Mouse (Mus musculus) forebrain, embryonic 10.5 days (tissue): ENCODE measurements around the gene Smim27. TPM values are rescaled to one million over a fixed set of nuclear protein-coding genes. Genes with fewer than 3 reads are reported as not detected.

Experiments
- DNase-seq: peaks from one replicate; pipeline ENCODE4 v3.0.0-alpha.2; 2017; ENCODE audit warnings: low spot score; ENCODE audit errors: extremely low spot score
- H3K27ac ChIP-seq: fragments of 300-500 bp; sonication (generic); 2 replicates; pipeline ENCODE4 v1.5.1; 2016; ENCODE audit warnings: mild to moderate bottlenecking
- H3K27me3 ChIP-seq: fragments of 300-500 bp; sonication (generic); 2 replicates; pipeline ENCODE4 v1.6.1; 2016; ENCODE audit warnings: mild to moderate bottlenecking; ENCODE audit not compliant: poor library complexity, severe bottlenecking
- H3K36me3 ChIP-seq: fragments of 300-500 bp; sonication (generic); replicated peaks from 2 replicates; pipeline ENCODE4 v1.6.1; 2016; ENCODE audit warnings: mild to moderate bottlenecking, moderate library complexity
- H3K4me1 ChIP-seq: fragments of 300-500 bp; sonication (generic); 2 replicates; pipeline ENCODE4 v1.6.1; 2016
- H3K4me3 ChIP-seq: fragments of 300-500 bp; sonication (generic); 2 replicates; pipeline ENCODE4 v1.5.1; 2016; ENCODE audit warnings: mild to moderate bottlenecking, moderate library complexity
- H3K9me3 ChIP-seq: fragments of 300-500 bp; sonication (generic); 2 replicates; pipeline ENCODE4 v1.6.1; 2016; ENCODE audit warnings: mild to moderate bottlenecking, moderate library complexity
- WGBS: fragments of 180-500 bp; shearing (Covaris S2); methylation state at CpG from one replicate; pipeline ENCODE4 v1.1.7; 2016; 5-methylcytosine and 5-hydroxymethylcytosine counted together
- polyA plus RNA-seq: library from polyadenylated mRNA; unstranded; fragments of >200 nt; fragmentation: Nextera tagmentation; extraction: Ambion mirVana; gene quantifications from 2 replicates; pipeline ENCODE4 v1.2.1, GENCODE M21; 2016

The Smim27 gene
- polyA plus RNA-seq, 1 experiment from 2014 or later: 26.4 TPM

GRCm38 (mm10) chr4:40313026-40313425, 43.6 kb downstream of the Smim27 start:
- no peak for DNase-seq
- H3K27me3 ChIP-seq: no peaks in the 10 kb centered on the region
- H3K4me3 ChIP-seq: no peak overlapping the region
- H3K4me1 ChIP-seq: no peaks in the 10 kb centered on the region
- H3K36me3 ChIP-seq: no peaks in the 10 kb centered on the region
- H3K27ac ChIP-seq: no peak overlapping the region
- 86% methylated on average over 6 of the region's 6 CpGs for WGBS
- no peaks in the 10 kb centered on the region for H3K9me3 ChIP-seq

GRCm38 (mm10) chr4:40317404-40317803, 48.0 kb downstream of the Smim27 start:
- Histone ChIP-seq H3K27ac (no peak overlapping the region), H3K4me1 (no peaks in the 10 kb centered on the region), H3K27me3 (no peaks in the 10 kb centered on the region), H3K4me3 (no peak overlapping the region), H3K36me3 (no peaks in the 10 kb centered on the region), H3K9me3 (no peaks in the 10 kb centered on the region)
- no peak for DNase-seq
- 84% methylated on average over 3 of the region's 3 CpGs for WGBS

Other genes starting within 250 kb of the Smim27 start
- gene Aco1, start 126.5 kb upstream of the Smim27 start, polyA plus RNA-seq: 53.3 and 54.3 TPM in 2 replicates
- 2.5 and 3.0 TPM in 2 replicates for gene Ddx58, start 29.8 kb upstream of the Smim27 start, polyA plus RNA-seq
- gene Topors, start 271 bp downstream of the Smim27 start, polyA plus RNA-seq: 46.0 and 49.0 TPM in 2 replicates
- gene Ndufb6, start 9.8 kb downstream of the Smim27 start, polyA plus RNA-seq: 307 and 312 TPM in 2 replicates
- gene Tmem215, start 202.6 kb downstream of the Smim27 start, polyA plus RNA-seq: 0.27 and 0.28 TPM in 2 replicates